Mouse (Mus musculus) erythroblast, embryonic 14.5 days (primary cell): ENCODE results near the gene Med8.

Experiments
- GATA1 ChIP-seq: IDR thresholded peaks from 2 replicates; pipeline ENCODE4 v1.6.1; 2012; ENCODE audit warnings: low read length, inconsistent platforms, mixed read lengths
- TAL1 ChIP-seq: IDR thresholded peaks from 3 replicates; pipeline ENCODE4 v1.6.1; 2012; ENCODE audit warnings: low read length, inconsistent platforms, mixed read lengths

DNA sequence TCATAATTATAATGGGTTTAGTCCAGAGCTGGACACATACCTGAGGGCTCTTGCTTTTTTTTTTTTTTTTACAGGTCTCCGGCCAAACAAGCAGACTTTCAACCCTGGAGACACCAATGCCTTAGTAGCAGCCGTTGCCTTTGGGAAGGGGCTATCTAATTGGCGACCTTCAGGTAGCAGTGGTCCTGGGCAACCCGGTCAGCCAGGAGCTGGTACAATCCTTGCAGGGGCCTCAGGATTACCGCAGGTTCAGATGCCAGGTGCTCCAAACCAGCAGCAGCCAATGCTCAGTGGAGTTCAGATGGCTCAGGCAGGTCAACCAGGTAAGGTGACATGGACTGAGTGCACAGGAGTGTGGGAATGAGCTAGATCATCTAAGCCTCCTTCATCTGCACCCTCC, 4.4 kb downstream of the Med8 start:
- TF ChIP-seq GATA1 (no peak), TAL1 (no peak)
